Mouse (Mus musculus) c-Kit-positive CD71-positive TER-119-positive erythroid progenitor cells, embryonic 14.5 days (primary cell): Measurements from ENCODE around the gene Gm20388.

Experiments
- DNase-seq: peaks from one replicate; pipeline ENCODE4 v3.0.0-alpha.2; 2013; ENCODE audit warnings: low spot score

Gene Gm20388

DNA sequence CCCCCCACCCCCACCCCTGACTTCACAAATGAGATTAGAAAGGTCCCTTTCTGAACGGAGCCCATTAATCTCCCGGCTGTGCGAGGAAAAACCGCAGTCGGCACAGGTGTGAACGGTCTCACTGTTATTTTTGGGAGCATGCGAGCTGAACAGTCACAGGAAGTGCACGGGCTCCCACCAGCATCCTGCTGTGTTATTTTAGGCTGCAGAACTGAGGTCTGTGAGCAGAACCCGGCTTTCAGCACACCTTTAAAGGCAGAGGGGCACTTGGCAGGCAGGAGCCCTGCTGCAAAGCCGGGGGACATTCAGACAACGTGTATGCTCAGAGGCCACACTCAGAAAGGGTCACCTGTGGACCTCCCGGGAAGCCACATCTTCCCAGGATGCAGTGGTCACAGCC lies 1110.8 kb downstream of the Gm20388 start:
- DNase-seq, result no peak

DNA sequence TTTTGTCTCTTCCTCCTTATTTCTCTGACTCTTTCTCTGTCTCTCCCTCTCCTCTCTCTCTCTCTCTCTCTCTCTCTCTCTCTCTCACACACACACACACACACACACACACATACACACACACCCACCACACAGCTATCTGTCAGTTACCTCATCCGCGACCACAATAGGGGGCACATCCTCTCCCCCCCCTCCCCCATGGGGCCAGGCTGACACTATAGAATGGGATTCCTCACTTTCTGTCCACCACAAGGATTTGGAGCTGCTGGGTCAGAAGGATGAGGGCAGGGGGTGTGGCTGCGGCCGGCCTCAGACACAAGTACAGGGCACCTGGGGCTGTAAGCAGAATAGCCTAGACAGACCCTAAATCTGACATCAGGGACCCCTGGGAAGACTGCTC lies 1112.4 kb downstream of the Gm20388 start:
- DNase-seq, result no peak

DNA sequence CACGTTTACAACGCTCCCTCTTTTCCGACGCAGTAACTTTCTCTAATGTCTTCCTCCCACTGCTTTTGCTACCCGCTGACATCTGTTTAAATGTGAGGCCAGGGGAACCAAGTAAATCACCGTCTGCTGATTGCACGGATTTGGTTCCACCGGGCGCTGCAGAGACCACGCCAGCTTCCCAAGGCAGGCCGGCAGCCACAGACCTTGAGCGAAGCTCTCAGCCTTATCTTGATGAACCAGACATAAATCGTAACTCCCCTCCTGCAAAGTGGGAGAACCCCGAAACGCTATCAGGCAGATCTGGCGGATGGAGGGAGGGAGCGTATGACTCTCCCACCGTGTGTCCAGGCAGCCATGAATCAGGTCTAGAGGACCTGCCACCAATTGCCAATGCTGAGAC lies 1113.1 kb downstream of the Gm20388 start:
- no peak for DNase-seq

DNA sequence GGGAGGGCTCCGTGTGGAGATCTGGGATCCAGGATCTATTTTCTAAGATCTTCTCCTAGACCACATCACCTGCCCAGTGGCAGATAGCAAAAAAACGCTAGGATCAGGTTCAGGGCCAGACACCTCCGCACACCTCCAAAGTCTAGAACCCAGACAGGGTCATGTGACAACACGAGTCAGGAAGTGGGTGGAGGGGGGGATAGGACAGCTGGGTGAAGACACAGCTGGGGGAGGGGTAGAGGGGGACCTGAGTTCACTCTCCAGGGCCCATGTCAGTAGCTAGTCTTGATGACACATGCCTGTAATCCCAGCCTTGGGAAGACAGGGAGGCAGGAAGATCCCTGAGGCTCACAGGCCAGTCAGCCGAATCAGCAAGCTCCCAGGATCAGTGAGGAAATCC lies 1114.8 kb downstream of the Gm20388 start:
- no peak for DNase-seq

DNA sequence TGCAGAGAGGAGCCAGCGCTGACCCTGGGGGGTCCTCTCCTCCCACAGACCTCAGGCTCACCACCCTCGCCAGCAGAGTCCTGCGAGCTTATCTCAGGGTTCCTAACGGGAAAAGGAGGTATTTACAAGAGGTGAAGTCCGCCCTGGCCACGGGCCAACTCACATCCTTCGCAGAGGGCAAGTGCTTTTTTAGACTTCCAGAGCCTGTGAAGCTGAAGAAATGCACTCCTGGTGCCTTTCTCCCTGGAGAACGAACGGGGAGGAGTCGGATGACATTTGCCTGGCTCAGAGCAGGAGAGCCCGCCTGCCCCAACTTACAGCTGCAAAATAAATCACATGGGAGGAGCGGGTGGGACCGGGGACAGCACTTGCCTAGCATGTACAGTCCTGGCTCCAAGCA lies 1117.1 kb downstream of the Gm20388 start:
- no peak for DNase-seq

DNA sequence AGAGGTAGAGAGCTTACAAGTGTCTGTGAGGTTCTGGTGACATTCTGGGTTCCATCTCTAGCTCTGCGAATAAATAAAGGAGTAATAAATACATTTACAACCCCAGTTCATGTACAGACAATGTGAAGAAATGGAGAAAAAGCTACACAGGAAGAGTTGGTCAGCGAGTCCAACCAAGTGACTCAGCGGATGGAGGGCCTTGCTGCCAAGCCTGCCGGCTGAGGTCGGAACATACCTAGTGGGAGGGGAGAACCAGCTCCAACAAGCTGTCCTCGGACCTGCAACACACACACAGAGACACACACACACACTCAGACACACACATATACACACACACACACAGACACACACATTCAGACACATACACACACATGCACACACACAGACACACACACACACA lies 1118.4 kb downstream of the Gm20388 start:
- DNase-seq, result no peak

DNA sequence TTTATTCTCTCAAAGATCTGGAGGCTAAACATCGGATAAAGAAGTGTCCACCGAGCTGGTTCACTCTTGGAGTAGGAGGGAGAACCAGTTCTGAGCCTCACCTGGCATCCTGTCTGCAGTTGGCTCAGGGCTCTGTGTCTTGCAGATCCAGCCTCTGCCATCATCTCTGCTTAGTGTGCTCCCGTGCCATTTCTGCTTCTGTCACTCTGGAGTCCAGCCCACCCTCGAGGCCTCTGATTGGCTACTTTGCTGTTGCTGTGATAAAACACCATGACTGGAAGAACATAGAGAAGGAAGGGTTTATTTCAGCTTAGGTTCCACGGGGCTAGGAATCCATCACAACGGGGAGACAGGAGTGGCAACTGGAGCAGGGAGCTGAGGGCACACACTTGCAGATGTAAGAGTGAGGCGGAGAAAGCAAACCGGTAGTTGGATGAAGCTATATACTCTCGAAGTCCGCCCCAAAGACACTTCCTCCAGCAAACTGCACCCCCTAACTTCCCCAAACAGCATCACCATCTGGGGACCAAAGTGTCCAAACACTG lies 1119.9 kb downstream of the Gm20388 start:
- DNase-seq, result no peak

DNA sequence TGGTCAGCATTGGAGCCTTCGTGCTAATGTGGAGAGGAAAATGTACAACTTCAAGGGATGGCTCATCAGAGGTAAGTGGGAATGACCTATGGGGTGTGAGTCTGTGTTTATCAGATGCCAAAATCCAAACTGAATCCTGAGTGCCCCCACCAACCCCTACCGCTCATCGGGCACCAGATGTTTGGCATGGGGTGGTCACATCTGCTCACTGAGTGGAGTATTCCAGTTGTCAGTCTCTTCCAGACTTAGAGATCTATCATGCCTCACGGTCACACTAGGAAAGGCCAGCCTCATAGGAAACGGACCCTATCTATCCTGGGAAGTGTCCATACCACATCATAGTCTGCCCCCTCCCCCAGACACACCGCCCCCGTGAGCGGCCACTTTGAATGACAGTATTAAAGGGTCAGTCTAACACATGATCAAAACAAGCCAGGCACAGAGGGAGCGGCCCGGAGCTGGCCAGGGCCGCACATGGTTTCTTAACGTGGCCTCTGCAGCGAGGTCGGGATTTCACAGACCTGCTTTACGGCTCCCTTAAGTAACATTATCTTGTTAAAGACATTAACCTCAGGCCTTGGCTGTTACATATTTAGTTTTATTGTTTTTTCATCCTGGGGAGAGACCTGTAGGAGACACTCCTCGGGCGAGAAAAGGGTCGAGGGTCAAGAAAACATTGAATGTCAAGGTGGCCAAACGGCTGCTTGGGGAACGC lies 1122.8 kb downstream of the Gm20388 start:
- no peak for DNase-seq

DNA sequence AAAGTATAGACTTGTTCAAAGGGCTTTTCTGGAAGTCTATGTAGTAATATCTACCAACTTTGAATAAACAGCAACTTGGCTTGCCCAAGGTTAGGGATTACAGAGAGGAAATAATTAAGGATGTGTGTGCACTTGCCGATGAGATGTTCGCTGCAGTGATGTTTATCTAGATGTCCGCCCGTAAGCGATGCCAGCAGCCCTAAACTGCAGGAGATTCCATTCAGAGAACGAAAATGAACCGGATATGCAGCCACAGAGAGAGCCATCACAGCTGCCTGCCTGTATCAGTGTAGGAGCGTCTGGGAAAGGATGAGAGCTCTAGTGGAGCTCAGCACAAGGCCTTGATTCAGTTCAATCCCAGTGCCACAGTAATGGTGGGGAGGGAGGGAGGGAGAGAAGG lies 1125.0 kb downstream of the Gm20388 start:
- no peak for DNase-seq

DNA sequence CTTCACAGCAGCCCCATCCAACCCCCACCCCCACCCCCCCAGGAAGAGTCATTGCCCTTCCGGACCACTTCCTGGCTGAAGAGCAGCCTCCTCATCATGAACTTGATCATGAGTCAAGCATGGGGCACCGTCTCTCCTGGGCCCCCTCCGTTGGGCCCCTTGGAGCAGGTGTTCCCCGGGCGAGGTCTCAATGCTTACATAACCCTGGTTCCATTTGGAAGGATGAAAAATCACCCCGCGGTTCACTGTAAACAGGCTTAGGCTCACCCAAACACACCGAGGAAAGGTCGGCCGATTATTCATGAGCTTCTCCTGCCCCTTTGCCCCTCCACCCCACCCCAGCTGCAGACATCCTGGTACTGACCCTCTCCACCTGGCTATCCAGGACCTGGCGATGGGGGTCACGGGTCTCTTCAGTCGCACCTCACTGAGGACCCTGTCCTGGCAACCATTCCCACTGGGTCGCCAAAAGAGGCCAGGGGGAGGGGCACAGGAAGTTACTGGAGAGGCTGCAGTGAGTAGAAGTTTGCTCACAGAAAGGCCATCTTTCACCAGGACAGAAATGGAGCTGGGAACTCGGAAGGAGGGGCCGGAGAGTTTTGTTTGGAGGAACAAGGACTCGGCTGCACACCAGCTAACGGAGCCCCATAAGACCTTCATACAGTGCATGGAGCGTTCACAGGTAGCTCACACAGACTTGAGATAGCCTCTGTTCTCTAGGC lies 1133.2 kb downstream of the Gm20388 start:
- no peak for DNase-seq

DNA sequence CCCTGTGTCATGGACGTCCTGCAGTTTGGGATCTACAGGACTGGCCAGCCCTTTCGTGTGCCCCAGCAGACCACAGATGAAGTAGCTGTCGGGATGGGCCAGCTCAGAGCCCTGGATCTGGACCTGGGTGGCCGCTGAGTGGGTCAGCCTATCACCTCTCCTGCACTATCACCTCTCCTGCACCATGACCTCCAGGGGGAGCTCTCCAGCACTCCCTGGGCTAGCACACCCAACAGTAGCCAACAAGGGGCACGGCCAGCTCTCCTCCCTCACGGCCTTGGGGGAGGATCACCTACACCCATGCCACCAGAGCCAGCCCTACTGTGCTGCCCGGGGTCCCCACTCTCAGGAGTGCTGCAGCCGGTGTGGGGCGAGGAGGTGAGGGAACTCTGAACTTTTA lies 1136.8 kb downstream of the Gm20388 start:
- no peak for DNase-seq

DNA sequence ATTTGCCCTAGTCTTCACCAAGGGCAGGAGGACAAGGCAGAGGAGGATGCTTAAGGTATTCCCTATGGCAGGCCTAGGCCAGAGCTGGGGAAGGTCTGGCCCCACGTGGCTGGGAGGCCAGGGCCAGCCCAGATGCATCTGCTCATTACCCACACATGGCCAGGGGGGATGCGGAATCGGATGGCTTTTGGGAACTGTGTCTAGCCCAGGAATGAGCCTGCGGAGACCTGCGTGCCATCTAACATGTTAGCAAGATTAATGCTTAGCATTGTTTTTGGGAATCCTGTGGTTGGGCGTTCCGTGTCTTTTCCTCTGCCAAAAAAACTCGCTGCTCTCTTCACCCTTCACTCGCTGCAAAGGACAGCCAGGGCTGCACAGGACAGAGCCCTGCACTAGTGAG lies 1147.4 kb downstream of the Gm20388 start:
- no peak for DNase-seq

DNA sequence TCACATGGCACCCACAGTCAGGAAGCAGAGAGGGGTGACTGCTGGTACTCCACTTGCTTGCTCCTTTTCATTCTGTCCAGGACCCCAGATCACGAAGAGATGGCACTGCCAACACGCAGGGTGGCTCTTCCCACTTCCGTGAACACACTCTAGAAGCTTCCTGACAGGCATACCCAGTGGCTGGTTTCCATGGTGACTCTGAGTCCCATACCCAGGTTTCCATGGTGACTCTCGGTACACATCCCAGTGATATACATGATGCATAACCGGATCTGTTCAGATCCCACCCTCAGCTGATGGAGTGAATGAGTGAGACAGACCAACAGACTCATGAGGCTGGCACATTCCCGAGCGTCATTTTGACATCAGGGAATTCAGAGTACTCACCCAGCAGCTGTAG lies 1148.5 kb downstream of the Gm20388 start:
- no peak for DNase-seq

DNA sequence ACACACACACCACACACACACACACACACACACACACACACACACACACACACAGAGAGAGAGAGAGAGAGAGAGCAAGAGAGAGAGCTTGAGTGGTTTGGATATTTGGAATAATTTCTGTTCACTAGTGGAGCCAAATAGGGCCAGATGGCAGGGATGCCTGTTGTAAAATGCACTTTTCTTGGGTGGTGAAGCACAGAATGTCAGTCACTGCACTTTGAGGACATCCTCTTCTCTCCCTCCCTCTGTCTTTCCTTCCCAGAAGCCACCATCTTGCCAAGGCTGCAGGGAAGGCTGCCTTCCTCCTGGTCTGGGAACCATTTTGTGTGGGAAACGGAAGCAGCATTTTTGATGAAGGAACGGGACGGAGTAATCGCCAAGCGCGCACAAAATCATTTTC lies 1151.9 kb downstream of the Gm20388 start:
- DNase-seq, result no peak

DNA sequence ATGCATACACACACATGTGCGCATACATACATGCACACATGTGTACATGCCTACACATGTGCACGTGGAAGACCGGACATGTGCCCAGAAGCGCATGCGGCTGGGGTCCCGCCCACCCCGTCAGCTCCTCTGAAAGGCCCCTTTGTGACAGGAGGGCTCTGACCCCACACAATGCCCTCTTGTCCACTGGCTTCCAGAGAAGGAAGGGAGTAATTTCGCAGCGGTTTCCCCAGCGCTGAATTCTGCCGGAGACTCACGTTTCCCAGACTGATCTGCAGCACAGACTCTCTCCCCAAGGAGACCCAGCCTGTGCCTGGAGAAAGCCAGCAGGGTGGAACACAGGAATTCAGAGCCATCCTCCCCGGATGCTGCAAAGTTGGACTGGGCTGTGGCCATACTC lies 1153.0 kb downstream of the Gm20388 start:
- DNase-seq, result no peak

DNA sequence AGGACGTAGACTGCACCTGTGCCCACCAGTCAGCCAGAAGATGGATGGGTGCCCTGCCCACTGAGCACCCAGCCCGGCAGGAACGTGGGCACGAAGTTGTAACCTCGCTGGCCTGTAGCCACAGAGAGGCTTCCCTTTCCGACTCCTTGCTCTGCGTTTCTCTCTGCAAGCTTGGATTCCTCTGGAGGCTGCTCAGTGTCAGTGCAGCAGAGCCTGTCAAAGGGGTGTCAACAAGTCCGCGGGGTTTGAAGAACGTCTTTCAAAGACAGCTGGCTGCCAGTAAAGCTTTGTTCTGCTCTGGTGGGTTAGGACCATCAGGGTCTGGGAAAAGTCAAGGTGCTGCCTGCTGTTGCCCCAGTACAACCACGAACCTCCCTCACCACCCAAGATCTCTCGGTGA lies 1160.8 kb downstream of the Gm20388 start:
- DNase-seq, result no peak

DNA sequence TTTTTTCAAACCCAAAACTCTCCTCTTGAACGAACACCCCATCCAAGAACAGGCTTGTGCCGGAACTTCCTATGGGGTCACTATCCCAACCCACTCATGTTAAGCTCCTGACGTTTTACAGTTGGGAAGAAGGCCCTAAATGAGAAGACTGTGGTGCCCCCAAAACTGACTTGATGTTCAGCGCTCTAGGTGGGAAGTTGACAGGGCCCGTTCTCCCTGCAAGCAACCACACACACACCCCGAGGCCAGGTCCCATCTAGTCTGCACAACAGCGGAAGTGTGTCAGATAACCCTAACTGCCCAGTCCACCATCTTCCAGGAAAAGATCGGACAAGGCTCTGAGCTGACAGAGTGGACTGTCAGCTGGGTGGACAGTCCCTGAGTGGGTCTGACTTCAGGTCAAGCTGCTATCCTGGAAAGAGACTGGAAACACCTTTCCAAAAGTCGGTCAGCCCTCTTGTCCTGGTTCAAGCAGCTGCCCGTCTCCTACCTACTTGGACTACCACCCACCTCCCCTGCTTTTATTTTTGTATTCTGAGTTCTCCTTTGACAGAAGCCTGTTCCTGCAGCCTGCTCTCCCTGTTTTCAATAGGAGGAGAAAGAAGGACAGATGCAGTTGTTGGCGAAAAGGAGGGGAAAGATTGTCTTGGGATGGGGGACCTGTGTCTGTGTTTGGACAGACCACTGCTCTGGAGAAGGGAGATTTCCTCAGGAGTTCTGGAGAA lies 1161.9 kb downstream of the Gm20388 start:
- DNase-seq, result no peak

DNA sequence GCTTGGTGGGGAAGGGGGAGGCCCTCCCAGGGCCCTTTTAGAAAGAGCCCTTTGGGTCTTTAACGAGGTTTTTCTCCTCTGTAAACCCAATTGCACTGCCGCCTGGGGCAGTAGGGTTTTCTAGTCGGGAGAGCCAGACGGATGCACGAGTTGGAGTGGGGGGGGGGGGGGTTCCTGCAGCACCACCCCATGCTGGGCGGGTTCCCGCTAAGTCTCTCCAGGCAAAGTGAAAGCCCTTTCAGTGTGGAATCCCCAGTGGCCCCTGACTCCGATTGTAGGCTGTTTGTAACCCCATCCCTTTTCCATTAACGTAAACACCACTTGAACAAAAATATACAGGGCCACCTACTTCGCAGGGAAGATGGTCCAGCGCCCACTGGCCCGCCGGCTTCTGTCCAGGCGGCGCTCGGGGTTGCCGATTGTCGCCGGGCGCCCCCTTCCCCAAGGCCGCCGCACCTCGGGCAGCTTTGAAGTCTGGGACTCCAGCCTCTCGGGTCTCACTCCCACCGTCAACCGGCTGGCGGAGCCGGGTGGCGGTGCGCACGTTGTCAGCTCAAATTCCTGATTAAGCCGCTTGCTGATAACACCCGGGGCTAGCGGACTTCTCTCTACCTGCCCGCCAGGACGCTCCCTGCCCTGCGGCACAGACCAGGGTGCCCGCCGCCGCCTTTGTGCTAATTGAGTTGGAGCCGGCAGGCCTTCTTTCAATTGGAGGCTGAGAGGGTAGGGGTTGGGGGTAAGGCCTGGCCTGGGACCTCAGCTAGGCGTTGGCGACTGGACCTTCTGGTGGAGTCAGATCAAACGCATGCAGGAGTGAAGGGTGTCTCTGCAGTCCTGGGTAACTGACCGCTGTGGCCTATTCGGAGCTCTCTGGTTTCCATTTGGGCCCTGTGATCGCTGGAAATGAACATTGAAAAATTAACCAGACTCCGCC lies 1162.8 kb downstream of the Gm20388 start:
- no peak for DNase-seq

DNA sequence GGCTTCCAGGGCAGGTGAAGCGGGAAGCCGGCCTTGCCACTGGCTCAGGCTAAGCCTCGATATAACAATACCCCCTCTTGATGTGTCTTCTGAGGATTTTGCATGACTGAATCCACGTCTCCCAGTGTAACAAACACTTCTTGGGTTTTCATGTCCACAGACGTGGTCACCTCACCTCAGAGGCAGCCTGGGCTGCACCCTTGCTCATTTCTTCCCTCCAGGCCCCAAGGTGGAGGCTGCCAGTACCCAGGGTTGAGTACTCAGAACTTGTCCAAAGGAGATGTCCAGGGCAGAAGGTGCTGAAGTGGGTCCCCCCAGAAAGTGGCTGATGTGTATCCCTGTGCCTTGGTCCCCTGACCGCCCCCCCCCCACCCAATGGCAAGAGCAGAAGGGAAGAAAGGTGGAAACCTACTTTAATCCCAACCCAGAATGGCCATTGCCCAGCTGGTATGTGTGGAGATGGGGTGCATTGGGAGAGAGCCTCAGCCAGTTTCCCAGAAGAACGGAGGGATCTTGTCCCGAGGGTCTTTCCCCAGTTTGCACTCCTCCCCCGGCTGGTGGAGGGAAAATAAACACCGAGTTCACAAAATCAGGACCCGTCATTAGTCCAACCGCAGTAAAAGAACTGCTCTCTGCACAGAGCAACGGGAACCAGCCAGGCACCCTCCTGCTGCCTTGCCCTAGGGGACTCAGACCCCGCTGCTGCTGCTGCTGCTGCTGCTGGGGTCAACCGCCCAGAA lies 1163.6 kb downstream of the Gm20388 start:
- DNase-seq, result no peak

DNA sequence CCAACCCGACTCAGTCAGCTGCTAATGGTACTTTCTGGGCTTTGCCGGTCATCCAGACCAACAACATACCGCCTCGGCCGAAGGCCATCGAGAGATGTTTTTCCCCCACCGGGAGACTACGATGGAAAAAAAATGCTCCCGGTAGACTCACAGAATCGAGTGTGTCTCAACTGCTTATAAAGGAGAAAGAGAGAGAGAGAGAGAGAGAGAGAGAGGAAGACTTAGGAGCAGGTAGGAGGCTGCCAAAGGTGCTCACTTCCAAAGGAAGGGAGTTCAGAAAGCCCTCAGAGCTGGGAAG lies 1164.2 kb downstream of the Gm20388 start:
- DNase-seq, result no peak

DNA sequence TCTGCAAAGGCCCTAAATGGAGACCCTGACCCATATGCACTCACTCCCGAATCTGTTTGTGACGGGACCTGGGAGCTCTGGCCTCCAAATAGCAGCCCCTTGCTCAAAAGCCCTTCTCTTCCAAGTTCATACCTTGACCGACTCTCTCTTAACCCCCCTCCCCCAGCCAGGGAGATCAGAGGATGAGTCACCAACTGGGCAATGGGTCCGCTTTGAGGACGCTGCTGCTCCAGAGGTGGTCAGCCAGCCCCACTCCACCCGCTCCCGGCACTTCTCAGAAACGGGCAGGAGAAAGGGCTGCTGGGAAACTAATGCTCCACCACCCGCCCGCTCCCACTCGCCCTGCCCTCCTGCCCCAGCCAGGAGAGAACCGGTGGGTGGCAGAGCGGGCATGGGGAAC lies 1165.3 kb downstream of the Gm20388 start:
- no peak for DNase-seq
